Mouse (Mus musculus) ES-E14 (cell line): Measurements from ENCODE around the gene Fam20a. TPM values are rescaled to one million over a fixed set of nuclear protein-coding genes. Genes with fewer than 3 reads are reported as not detected.

Experiments
- DNase-seq: peaks from one replicate; pipeline ENCODE4 v3.0.0-alpha.2; 2013; ENCODE audit warnings: low read depth, low spot score
- H3K27ac ChIP-seq: 2 replicates; pipeline ENCODE4 v1.5.1; 2012; ENCODE audit warnings: low read depth, mild to moderate bottlenecking, low read length, moderate library complexity, mixed read lengths; ENCODE audit not compliant: poor library complexity, insufficient read depth, severe bottlenecking
- H3K36me3 ChIP-seq: 2 replicates; pipeline ENCODE4 v1.6.1; 2012; ENCODE audit warnings: mild to moderate bottlenecking, low read length, moderate library complexity, mixed read lengths; ENCODE audit not compliant: control insufficient read depth, poor library complexity, insufficient read depth, severe bottlenecking
- H3K4me1 ChIP-seq, 2 experiments: fragments of 150-350 bp in 1 of 2; sonication (generic) in 1 of 2; 2 replicates each; pipeline ENCODE4 v1.6.1; 2012; ENCODE audit warnings: low read length in 2 of 2, mild to moderate bottlenecking in 1 of 2, mixed read lengths in 1 of 2; ENCODE audit not compliant: control insufficient read depth in 2 of 2, insufficient read depth in 2 of 2, poor library complexity in 1 of 2
- H3K4me3 ChIP-seq, 2 experiments: fragments of 150-350 bp in 1 of 2; sonication (generic) in 1 of 2; 2 replicates each; pipeline ENCODE4 v1.5.1; 2012; ENCODE audit warnings: low read length in 2 of 2, low read depth in 1 of 2, mild to moderate bottlenecking in 1 of 2, mixed read lengths in 1 of 2; ENCODE audit not compliant: insufficient read depth in 1 of 2, poor library complexity in 1 of 2, severe bottlenecking in 1 of 2
- H3K9ac ChIP-seq: 2 replicates; pipeline ENCODE4 v1.6.1; 2012; ENCODE audit warnings: low read depth, mild to moderate bottlenecking, low read length, mixed read lengths; ENCODE audit not compliant: poor library complexity, insufficient read depth, severe bottlenecking
- H3K9me3 ChIP-seq: fragments of 150-350 bp; sonication (generic); 2 replicates; pipeline ENCODE4 v1.6.1; 2012; ENCODE audit warnings: low read depth, mild to moderate bottlenecking, low read length; ENCODE audit not compliant: control insufficient read depth, insufficient read depth
- CHD2 ChIP-seq: IDR thresholded peaks from 2 replicates; pipeline ENCODE4 v1.6.1; 2014; ENCODE audit warnings: mild to moderate bottlenecking, low read depth, low read length, inconsistent platforms
- HCFC1 ChIP-seq: IDR thresholded peaks from 2 replicates; pipeline ENCODE4 v1.6.1; 2012; ENCODE audit warnings: low read length, inconsistent platforms, borderline replicate concordance; ENCODE audit not compliant: insufficient read depth
- MAFK ChIP-seq: IDR thresholded peaks from 2 replicates; pipeline ENCODE4 v1.6.1; 2014; ENCODE audit warnings: mild to moderate bottlenecking, low read depth, low read length, inconsistent platforms; ENCODE audit not compliant: insufficient read depth
- ZC3H11A ChIP-seq: IDR thresholded peaks from 2 replicates; pipeline ENCODE4 v1.6.1; 2012; ENCODE audit warnings: low read depth, mild to moderate bottlenecking, inconsistent platforms, low read length, borderline replicate concordance
- ZNF384 ChIP-seq: IDR thresholded peaks from 2 replicates; pipeline ENCODE4 v1.6.1; 2012; ENCODE audit warnings: low read depth, low read length, inconsistent platforms
- in situ Hi-C, 2 experiments: fragments of 600-800 bp; cut with MboI; formaldehyde crosslinking; loops; one replicate each; pipeline ENCODE4 v1.15.1; 2025; ENCODE audit warnings: low sequenced_read_pairs in 2 of 2, inconsistent platforms in 1 of 2; ENCODE audit not compliant: unreplicated experiment in 2 of 2
- total RNA-seq: library from RNA; depleted of rRNA; stranded (reverse); fragments of 300-350 nt; gene quantifications from 2 replicates; pipeline ENCODE4 v1.2.3, GENCODE M21; 2012; rRNA removed

Fam20a gene
- total RNA-seq: 0.45 and 0.58 TPM in 2 replicates

- Histone ChIP-seq H3K9ac (peak within 1 kb of the TSS; percentile 42; the same call in 1 of the 2 replicates), H3K4me1 (peaks cover 2% of the 10 kb centered on the region in 2 experiments; a peak in 3 of 4 replicates), H3K9me3 (no peaks in the 10 kb centered on the region), H3K36me3 (no peaks in the 10 kb centered on the region), H3K27ac (no peak within 1 kb of the TSS), H3K4me3 (peak within 1 kb of the TSS; percentile 50 to 68)
- in situ Hi-C loops: no loop called here
- TF ChIP-seq CHD2 (no peak), HCFC1 (no peak), ZNF384 (no peak), MAFK (no peak), ZC3H11A (no peak)
- peak; percentile 60 for DNase-seq
Measured at GRCm38 (mm10) chr11:109721781-109722446, at the start of gene Fam20a. Gene Fam20a, minus strand, starts transcription at chr11:109722279.

- Histone ChIP-seq H3K9me3 (no peaks in the 10 kb centered on the region), H3K27ac (no peak overlapping the region), H3K36me3 (no peaks in the 10 kb centered on the region), H3K4me3 (no peak overlapping the region), H3K4me1 (no peaks in the 10 kb centered on the region), H3K9ac (no peak overlapping the region)
- DNase-seq: no peak
- in situ Hi-C loops: no loop called here
- TF ChIP-seq ZC3H11A (no peak), ZNF384 (no peak), MAFK (no peak), CHD2 (no peak), HCFC1 (no peak)
Measured at GRCm38 (mm10) chr11:109771381-109771780, 49.3 kb upstream of the Fam20a start.

DNA sequence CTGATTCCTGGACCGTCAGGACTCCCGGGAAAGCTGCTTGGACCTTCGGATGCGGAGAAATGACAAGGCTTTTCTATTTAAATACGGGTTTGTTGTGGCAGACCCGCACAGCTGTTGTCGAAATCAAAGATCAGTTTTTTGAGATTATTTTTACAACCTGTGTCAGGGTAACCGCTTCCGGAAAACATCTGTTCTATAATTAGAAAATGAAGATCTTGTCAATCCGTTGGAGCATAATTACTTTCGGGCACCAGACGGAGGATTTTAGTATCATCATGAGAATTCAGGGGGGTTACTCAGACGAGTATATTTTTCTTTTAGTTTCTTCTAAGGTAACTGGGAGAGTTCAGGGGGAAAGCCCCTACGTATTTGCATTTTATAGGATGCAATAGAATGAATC, 48.1 kb upstream of the Fam20a start:
- Histone ChIP-seq H3K36me3 (no peaks in the 10 kb centered on the region), H3K4me1 (no peaks in the 10 kb centered on the region), H3K9me3 (no peaks in the 10 kb centered on the region), H3K4me3 (no peak overlapping the region), H3K27ac (no peak overlapping the region), H3K9ac (no peak overlapping the region)
- no peak for TF ChIP-seq ZNF384
- TF ChIP-seq CHD2: no peak
- TF ChIP-seq MAFK: no peak
- TF ChIP-seq ZC3H11A: no peak
- no peak for TF ChIP-seq HCFC1
- in situ Hi-C loops: no loop called here
- DNase-seq: no peak

- no peaks in the 10 kb centered on the region for H3K4me1 ChIP-seq
- in situ Hi-C loops: no loop called here
- TF ChIP-seq ZNF384 (no peak), HCFC1 (no peak), ZC3H11A (no peak), MAFK (no peak), CHD2 (no peak)
- H3K9me3 ChIP-seq: no peaks in the 10 kb centered on the region
- no peak overlapping the region for H3K9ac ChIP-seq
- no peaks in the 10 kb centered on the region for H3K36me3 ChIP-seq
- DNase-seq: no peak
- H3K4me3 ChIP-seq: no peak overlapping the region
- no peak overlapping the region for H3K27ac ChIP-seq
Measured at GRCm38 (mm10) chr11:109769091-109769490, 47.0 kb upstream of the Fam20a start.

- DNase-seq: no peak
Measured at GRCm38 (mm10) chr11:109760063-109760462, 38.0 kb upstream of the Fam20a start.

More at GRCm38 (mm10) chr11:109760063-109760462, 38.0 kb upstream of the Fam20a start:
- no peak overlapping the region for H3K27ac ChIP-seq
- no peaks in the 10 kb centered on the region for H3K9me3 ChIP-seq
- H3K9ac ChIP-seq: no peak overlapping the region
- no peaks in the 10 kb centered on the region for H3K36me3 ChIP-seq
- in situ Hi-C loops: no loop called here
- no peak overlapping the region for H3K4me3 ChIP-seq
- no peaks in the 10 kb centered on the region for H3K4me1 ChIP-seq
- TF ChIP-seq ZNF384 (no peak), MAFK (no peak), CHD2 (no peak), ZC3H11A (no peak), HCFC1 (no peak)
